Mouse (Mus musculus) small intestine, adult 2 months (tissue): ENCODE results near the gene Ppfia3.

ENCODE experiments used
- CTCF ChIP-seq: fragments of 200-500 bp; IDR thresholded peaks from 2 replicates; pipeline ENCODE4 v1.5.1; 2012; ENCODE audit warnings: low read depth, mild to moderate bottlenecking, control low read depth, inconsistent platforms, low read length, moderate library complexity, mixed read lengths; ENCODE audit not compliant: insufficient replicate concordance, insufficient read length; ENCODE audit errors: extremely low read depth
- POLR2A ChIP-seq: fragments of 200-500 bp; IDR thresholded peaks from 2 replicates; pipeline ENCODE4 v1.6.1; 2012; ENCODE audit warnings: low read depth, mild to moderate bottlenecking, control low read depth, inconsistent platforms, low read length, moderate library complexity

- TF ChIP-seq CTCF (no peak), POLR2A (no peak)
Observed at GRCm38 (mm10) chr7:45362801-45363200, 4.0 kb downstream of the Ppfia3 start.
